Mouse (Mus musculus) gastrocnemius, adult 2 months (tissue): ENCODE results near the gene Tbc1d7. TPM values are rescaled to one million over a fixed set of nuclear protein-coding genes. Genes with fewer than 3 reads are reported as not detected.
A peak's percentile ranks its signal among the peaks of the same experiment; 100 is the strongest.

Source experiments
- DNase-seq: peaks from one replicate; pipeline ENCODE4 v3.0.0; 2022
- H3K27ac ChIP-seq: fragments of 200-600 bp; 2 replicates; pipeline ENCODE4 v1.8.1; 2022; ENCODE audit warnings: mild to moderate bottlenecking
- H3K4me3 ChIP-seq: fragments of 200-600 bp; 2 replicates; pipeline ENCODE4 v1.8.1; 2022; ENCODE audit warnings: mild to moderate bottlenecking, moderate library complexity
- CTCF ChIP-seq: fragments of 200-600 bp; IDR thresholded peaks from 2 replicates; pipeline ENCODE4 v1.8.1; 2022; ENCODE audit warnings: antibody characterized with exemption, mild to moderate bottlenecking, moderate library complexity
- intact Hi-C: fragments of 180-260 bp; cut with DNase I; formaldehyde crosslinking; loops from one replicate; pipeline ENCODE4 v1.15.1; 2025
- total RNA-seq, 2 experiments: library from RNA; stranded (reverse); gene quantifications; 2 replicates each; pipeline ENCODE4 v1.2.3; 2021

Gene Tbc1d7
- total RNA-seq, 2 experiments from 2014 or later: 20.7 to 29.4 TPM

DNA sequence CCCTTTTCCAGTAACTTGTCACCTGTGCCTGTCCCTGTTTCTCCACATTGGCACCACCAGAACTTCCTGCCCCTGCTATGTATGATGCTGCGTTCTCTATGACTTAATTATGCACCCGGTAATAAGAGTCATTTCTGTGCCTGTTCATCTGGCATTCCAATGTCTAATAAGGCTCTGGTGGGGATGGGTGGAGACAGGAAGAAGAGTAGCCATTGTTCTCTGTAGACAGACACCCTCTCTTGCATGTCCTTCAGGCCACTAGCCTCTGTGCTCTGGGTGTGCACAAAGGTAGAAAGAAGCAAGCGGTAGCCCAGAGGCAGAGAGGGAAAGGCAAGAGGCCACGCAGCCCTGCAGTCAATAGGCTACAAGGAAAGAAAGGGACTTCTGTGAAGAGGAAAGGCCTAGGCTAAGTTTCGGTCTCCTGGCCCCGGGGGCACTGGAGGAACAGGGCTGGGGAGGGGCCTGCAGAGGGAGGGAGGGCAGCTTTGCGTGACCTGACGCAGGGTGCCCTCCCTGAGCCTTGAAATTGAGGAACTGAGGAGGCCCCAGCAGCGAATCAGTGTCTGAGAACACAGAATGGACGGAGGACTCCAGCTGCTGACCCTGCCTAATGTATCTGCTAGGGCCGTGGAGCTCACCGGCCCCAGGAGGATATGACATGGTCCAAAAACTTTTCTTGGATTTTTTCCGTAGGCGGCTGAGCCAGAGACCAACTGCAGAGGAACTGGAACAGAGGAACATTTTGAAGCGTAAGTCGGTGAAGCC is 48.8 kb downstream of the Tbc1d7 start:
- Histone ChIP-seq H3K27ac (peak overlapping the region; percentile 71), H3K4me3 (peak overlapping the region; percentile 56)
- intact Hi-C loops: no loop called here
- no peak for TF ChIP-seq CTCF
- DNase-seq: peak; percentile 44

DNA sequence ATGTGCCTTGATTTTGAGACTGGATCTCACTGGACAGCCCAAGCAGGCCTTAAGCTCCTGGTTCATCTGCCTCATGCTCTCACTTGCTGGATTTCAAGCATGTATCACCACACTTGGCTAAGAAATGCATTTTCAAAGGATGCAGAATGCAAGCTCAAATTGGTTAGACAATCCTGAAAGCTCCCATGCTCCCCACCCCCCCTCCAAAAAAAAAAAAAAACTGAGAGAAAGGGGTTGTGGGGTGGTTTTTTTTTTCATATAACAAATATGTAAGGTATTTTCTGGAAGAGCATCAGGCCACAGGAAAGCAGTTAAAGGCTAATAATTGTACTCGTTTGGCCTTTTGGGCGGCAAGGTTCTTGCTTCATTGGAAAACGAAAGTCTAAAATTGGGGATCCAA is 58.2 kb downstream of the Tbc1d7 start:
- Histone ChIP-seq H3K4me3 (no peak overlapping the region), H3K27ac (no peak overlapping the region)
- TF ChIP-seq CTCF: no peak
- intact Hi-C loops: no loop called here
- no peak for DNase-seq

DNA sequence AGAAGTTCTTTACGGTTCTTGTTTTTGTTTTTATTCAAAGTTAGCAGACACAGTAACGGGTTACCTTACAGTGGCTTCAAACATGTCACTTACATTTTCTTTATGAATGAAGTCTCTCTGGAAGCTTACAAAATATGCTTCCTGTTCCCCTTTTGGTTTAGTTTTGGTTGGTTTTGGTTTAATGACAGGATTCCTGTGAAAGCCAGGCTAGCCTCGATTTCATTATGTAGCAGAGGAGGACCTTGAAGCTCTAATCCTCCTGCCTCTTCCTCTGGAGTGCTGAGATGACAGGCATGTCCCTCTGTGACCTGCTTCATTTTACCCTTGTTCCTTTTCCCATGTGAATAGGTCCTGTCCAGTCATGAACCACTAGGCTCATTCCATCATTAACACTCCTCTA is 58.6 kb downstream of the Tbc1d7 start:
- intact Hi-C loops: no loop called here
- Histone ChIP-seq H3K27ac (no peak overlapping the region), H3K4me3 (no peak overlapping the region)
- TF ChIP-seq CTCF: no peak
- DNase-seq: no peak

DNA sequence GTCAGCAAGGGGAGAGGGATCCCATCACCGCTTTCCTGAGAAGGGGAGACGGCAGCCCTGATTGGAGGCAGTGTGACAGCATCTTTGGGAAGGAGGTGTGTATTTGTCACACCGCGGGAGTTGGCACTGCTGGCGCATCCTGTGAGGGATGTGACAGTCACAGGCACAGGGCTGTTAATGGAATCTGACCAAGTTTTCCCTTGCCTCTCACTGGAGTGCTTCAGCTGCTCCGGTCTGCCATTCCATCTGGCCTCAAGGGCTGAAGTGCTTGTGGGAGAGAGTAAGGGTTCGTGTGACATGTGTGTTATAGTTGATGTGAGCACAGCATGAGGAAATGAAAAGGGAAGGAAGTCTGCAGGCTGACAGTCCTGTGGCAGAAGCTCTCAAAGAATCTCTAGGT is 59.0 kb downstream of the Tbc1d7 start:
- TF ChIP-seq CTCF: no peak

DNA sequence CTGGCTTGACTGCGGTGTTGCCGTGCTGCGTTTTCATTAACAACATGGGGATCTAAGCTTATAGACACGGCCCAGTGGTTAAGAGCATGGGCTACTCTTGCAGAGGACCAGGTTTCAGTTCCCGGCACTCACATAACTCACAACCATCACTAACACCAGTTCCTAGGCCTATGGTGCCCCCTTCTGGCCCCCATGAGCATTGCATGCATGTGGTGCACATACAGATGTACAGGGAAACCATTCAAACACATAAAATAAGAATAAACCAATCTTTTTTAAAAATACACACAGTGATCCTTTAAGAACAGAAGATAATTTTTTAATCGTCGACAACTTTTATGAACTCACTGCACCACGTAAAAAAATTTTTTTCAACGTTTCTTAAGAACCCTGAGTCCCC is 66.8 kb downstream of the Tbc1d7 start:
- H3K27ac ChIP-seq: no peak overlapping the region
- no peak overlapping the region for H3K4me3 ChIP-seq
- TF ChIP-seq CTCF: peak; percentile 20; the same call in 1 of the 2 replicates
- no peak for DNase-seq
- intact Hi-C loops: no loop called here

More for the DNA sequence above, 59.0 kb downstream of the Tbc1d7 start:
- intact Hi-C loops: no loop called here
- DNase-seq: no peak
- H3K27ac ChIP-seq: no peak overlapping the region
- no peak overlapping the region for H3K4me3 ChIP-seq

DNA sequence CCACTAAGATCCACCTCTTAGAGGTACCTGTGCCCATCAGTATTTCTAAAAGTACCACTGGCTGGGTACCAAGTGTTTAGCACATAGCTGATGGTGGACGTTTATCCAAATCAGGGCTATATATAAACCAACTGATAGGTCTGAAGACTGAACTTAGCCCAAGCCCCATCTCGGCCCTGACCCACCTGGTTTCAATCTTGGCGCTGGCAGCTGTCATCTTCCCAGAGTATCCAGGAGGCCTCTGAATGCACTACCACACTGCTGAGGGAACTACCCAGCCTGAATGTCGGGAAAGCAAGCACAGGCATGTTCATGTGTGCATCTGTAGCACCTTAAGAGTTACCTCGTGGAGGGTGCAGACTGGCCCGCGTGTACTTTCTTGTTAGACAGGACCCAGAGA is 68.4 kb downstream of the Tbc1d7 start:
- Histone ChIP-seq H3K27ac (no peak overlapping the region), H3K4me3 (no peak overlapping the region)
- TF ChIP-seq CTCF: no peak
- DNase-seq: no peak
- intact Hi-C loops: no loop called here

Other genes starting within 250 kb of the Tbc1d7 start
- 1 to 10 TPM; 4.3 to 8.2 TPM for gene Gfod1, start 132.7 kb upstream of the Tbc1d7 start, total RNA-seq
- 10 to 100 TPM; 12.1 to 19.8 TPM for gene Sirt5, start 194.0 kb upstream of the Tbc1d7 start, total RNA-seq
- gene Nol7, start 226.9 kb upstream of the Tbc1d7 start, total RNA-seq: 100 to 1,000 TPM; 118 to 138 TPM